Mouse (Mus musculus) heart, embryonic 15.5 days (tissue): Measurements from ENCODE around the gene Pde4d. TPM values are rescaled to one million over a fixed set of nuclear protein-coding genes. Genes with fewer than 3 reads are reported as not detected.
A peak's percentile ranks its signal among the peaks of the same experiment; 100 is the strongest.
"Not testable (repeated sequence)": the region's sequence is repeated elsewhere in the genome, so short reads cannot be mapped to it uniquely, and the experiment has no call there.

Experiments used
- ATAC-seq: fragments of 200-750 bp; cut with Nextera tagmentation; replicated peaks from 2 replicates; pipeline ENCODE4 v1.8.0; 2017; ENCODE audit warnings: low read depth, moderate TSS enrichment; ENCODE audit not compliant: insufficient number of reproducible peaks, insufficient read depth, low FRiP score
- H3K27ac ChIP-seq: fragments of 300-500 bp; sonication (generic); 2 replicates; pipeline ENCODE4 v1.5.1; 2015; ENCODE audit warnings: mild to moderate bottlenecking, inconsistent platforms
- H3K27me3 ChIP-seq: fragments of 300-500 bp; sonication (generic); 2 replicates; pipeline ENCODE4 v1.6.1; 2015; ENCODE audit warnings: inconsistent platforms
- H3K36me3 ChIP-seq: fragments of 300-500 bp; sonication (generic); 2 replicates; pipeline ENCODE4 v1.6.1; 2015; ENCODE audit warnings: mild to moderate bottlenecking, inconsistent platforms
- H3K4me1 ChIP-seq: fragments of 300-500 bp; sonication (generic); replicated peaks from 2 replicates; pipeline ENCODE4 v1.6.1; 2015; ENCODE audit warnings: inconsistent platforms
- H3K4me2 ChIP-seq: fragments of 300-500 bp; sonication (generic); 2 replicates; pipeline ENCODE4 v1.6.1; 2015; ENCODE audit warnings: inconsistent platforms, mild to moderate bottlenecking, moderate library complexity
- H3K4me3 ChIP-seq: fragments of 300-500 bp; sonication (generic); 2 replicates; pipeline ENCODE4 v1.5.1; 2015; ENCODE audit warnings: mild to moderate bottlenecking, inconsistent platforms
- H3K9ac ChIP-seq: fragments of 300-500 bp; sonication (generic); 2 replicates; pipeline ENCODE4 v1.6.1; 2015; ENCODE audit warnings: mild to moderate bottlenecking, inconsistent platforms
- H3K9me3 ChIP-seq: fragments of 300-500 bp; sonication (generic); replicated peaks from 2 replicates; pipeline ENCODE4 v1.6.1; 2016; ENCODE audit warnings: inconsistent platforms
- WGBS: fragments of 180-500 bp; shearing (Covaris S2); methylation state at CpG from one replicate; pipeline ENCODE4 v1.1.7; 2015; ENCODE audit warnings: mixed read lengths; 5-methylcytosine and 5-hydroxymethylcytosine counted together
- polyA plus RNA-seq: library from polyadenylated mRNA; unstranded; fragments of >200 nt; fragmentation: Nextera tagmentation; extraction: Ambion mirVana; gene quantifications from 2 replicates; pipeline ENCODE4 v1.2.1, GENCODE M21; 2015

The Pde4d gene
- polyA plus RNA-seq, 1 experiment from 2014 or later, result 25.7 TPM

DNA sequence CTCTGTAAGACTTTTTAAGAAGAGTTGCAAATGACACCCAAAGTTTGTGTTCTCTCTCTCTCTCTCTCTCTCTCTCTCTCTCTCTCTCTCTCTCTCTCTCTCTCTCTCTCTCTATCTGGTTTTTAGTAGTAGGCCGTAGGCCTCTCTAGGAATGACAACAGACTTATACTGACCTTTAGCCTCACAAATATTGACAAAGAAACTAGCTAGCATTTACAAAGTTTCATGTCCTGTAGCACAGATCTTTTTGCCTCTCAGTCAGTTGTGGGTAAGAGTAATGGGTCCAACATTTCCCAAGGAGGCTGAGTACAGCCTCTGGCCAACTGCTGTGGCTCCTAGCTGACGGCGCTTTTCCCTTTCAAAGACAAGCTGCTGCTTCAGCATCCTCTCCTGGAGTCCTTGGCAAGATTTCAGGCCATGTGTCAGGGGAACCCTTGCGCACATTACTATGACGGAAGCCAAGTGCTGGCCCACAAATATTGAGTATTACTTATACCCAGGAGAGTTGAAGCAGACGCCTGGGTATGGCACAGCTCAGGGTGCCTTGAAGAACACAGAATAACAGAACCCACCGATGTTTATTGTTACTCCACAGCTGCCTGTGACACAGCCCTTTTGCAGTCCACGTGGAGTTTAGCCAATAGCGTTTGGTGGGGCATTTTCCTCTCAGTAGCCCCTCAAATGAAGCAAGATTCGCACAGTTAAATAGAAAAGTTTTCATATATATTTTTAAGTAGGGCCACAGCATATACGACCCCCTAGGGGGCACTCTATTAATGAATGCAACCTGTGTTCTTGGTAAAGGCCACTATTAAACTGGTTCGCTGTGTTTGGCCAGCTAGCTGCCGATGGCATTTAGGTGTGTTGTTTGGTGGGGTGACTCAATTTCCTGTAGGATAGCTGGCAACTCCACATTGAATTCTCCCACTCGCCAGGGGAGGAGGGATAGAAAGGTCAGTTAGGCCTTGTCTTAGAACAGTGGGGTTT is 1450.0 kb downstream of the Pde4d start:
- Histone ChIP-seq H3K4me3 (no peak overlapping the region), H3K36me3 (no peaks in the 10 kb centered on the region), H3K4me1 (peaks cover 21% of the 10 kb centered on the region), H3K27me3 (no peaks in the 10 kb centered on the region), H3K4me2 (no peak overlapping the region), H3K9me3 (no peaks in the 10 kb centered on the region), H3K9ac (no peak overlapping the region), H3K27ac (no peak overlapping the region)
- ATAC-seq, result no peak
- WGBS, result 63% methylated on average over 14 of the region's 14 CpGs

DNA sequence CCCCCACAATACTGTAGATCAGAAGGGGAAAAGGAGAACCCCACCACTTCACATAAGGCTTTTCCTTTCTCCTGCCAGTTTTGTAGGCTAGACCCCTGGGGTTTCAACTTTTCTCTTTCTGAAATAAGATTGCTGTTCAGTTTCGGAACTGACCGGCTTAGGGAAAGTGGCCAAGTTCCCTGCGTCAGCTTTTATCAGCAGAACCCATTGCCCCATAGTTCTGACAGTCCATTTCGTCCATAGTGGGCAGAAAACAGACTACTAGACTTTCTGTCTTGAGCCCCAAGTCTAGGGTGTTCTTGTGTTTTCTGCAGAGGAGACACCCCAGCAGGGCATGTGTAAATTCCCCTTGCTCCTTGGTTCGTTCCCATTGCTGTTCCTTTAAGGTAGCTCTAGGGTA is 1452.1 kb downstream of the Pde4d start:
- peaks cover 27% of the 10 kb centered on the region for H3K4me1 ChIP-seq
- no peaks in the 10 kb centered on the region for H3K36me3 ChIP-seq
- no peaks in the 10 kb centered on the region for H3K9me3 ChIP-seq
- no peaks in the 10 kb centered on the region for H3K27me3 ChIP-seq
- peak overlapping the region; percentile 88; the same call in 1 of the 2 replicates for H3K4me3 ChIP-seq
- H3K4me2 ChIP-seq, result peak overlapping the region; percentile 93
- H3K27ac ChIP-seq, result no peak overlapping the region
- H3K9ac ChIP-seq, result no peak overlapping the region; the same call in 1 of the 2 replicates
- 52% methylated on average over 5 of the region's 5 CpGs for WGBS
- ATAC-seq, result no peak

DNA sequence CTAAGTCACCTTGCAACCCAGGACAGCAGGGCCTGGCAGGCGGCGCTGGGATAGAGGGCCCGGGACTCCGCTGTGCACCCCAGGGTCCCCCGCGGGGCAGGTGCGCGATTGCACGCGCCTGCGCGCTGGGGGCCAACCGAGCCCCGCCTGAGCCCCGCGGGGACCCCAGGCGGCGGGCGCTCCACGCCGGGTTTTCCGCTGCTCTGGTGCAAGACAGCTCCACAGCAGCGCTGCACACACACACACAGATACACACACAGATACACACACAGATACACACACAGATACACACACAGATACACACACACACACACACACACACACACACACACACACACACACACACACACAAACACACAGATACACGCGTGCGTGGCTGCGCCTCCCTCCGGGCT is 1452.7 kb downstream of the Pde4d start:
- peak; percentile 63 for ATAC-seq
- Histone ChIP-seq H3K9ac (peak overlapping the region; percentile 86), H3K4me1 (peaks cover 31% of the 10 kb centered on the region), H3K4me2 (peak overlapping the region; percentile 93), H3K4me3 (peak overlapping the region; percentile 88), H3K27ac (peak overlapping the region; percentile 78)
- H3K36me3 ChIP-seq, H3K27me3 ChIP-seq, H3K9me3 ChIP-seq: not testable (repeated sequence)
- 0% methylated on average over 22 of the region's 28 CpGs for WGBS

DNA sequence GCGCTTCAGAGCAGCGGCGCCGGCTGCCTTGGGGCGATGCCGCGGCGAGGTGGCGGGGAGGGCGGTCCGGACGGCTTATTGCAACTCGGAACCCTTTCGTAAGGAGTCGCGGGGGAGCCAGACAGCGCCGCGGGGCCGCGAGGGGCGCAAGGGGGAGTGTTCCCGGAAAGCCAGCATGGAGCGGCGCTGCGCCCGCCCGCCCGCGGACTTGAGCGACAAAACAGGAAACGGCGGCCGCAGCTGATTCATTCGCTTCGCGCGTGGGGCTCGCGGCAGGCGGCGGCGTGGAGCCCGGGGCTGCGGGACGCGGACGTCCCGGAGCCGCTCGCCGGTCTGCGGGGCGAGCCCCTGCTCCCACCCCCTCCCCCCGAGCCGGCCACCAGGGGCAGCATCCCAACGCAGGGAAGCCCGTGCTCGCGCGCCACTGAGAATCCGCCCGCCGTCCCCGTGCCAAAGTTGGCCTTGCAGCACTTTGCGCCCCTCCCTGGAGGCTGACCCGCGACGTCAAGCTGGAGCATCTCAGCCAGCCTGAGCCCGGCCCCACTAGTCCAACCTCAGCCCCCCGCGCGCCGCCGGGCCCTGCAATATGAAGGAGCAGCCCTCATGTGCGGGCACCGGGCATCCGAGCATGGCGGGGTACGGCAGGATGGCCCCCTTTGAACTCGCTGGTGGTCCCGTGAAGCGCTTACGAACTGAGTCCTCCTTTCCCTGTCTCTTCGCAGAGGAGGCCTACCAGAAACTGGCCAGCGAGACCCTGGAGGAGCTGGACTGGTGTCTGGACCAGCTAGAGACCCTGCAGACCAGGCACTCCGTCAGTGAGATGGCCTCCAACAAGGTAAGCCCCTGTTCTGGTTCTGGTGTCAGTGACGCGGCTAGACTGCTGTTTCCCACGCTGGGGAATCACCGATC is 1453.4 kb downstream of the Pde4d start:
- Histone ChIP-seq H3K4me3 (peak overlapping the region; percentile 88), H3K4me2 (peak overlapping the region; percentile 93), H3K9me3 (no peaks in the 10 kb centered on the region), H3K27ac (peak overlapping the region; percentile 78), H3K4me1 (peaks cover 34% of the 10 kb centered on the region), H3K27me3 (no peaks in the 10 kb centered on the region), H3K36me3 (no peaks in the 10 kb centered on the region), H3K9ac (peak overlapping the region; percentile 86)
- WGBS, result 1% methylated on average over 77 of the region's 91 CpGs
- peak; percentile 69 for ATAC-seq

DNA sequence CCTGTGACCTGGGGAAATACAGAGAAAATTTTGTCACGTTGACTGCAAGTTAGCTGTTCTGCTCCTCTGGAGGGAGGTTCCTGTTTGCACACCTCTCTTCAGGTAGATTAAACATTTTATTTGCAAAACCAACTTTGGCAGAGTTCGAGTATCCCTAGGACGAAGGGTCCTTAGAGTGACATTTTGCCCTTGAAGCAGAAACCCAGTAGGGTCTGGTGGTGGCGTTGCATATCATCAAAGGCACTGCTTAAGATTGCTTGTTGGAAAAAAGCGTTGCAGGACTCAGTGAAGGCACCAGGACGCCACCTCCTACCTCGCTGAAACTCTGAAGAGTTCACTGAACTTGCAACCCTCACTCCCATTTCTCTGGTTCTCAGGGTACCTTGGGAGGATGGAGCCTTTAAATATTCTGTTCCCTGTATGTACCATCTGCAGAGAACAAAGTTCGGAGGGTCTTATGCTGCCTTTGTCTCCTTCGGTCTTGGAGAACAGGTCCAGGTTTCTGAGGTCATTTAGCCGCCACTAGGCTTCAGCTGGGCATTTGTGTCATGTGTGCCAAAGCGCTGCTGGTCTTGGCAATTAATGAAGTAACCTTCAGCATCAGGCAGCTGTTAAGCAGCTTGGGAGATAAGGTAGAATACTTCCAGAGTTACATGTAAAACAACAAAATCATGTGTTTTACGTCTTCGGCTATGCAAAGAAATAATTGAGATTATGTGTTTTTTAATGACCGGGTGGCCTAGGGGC is 1454.2 kb downstream of the Pde4d start:
- no peak for ATAC-seq
- peak overlapping the region; percentile 78 for H3K27ac ChIP-seq

DNA sequence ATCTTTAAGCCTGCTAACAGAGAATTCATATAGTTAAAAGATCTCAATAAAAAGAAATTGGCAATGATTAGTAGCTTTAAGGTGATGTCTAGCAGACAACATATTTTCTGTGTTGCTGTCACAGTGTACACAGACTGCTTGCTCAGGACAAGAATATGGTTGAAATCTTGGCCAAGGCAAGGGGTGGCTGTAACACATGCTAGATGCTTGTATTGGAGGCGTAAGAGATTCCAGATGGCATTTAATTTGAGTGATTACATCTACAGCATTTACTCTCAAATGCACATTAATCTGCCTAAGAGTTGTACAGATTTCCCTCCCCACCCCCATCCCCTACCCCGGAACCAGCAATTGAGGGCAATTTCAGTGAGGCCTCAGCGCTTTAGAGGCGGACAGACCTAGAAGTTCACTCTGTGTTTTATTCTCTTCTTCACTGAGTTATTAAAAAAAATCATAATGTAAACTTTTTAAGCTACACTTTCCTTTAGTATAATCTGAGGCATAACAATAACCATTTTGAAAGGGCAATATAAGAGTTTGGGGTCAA is 1456.7 kb downstream of the Pde4d start:
- H3K9ac ChIP-seq, result no peak overlapping the region
- H3K36me3 ChIP-seq, result no peaks in the 10 kb centered on the region
- no peak for ATAC-seq
- 91% methylated on average over 4 of the region's 4 CpGs for WGBS
- no peaks in the 10 kb centered on the region for H3K27me3 ChIP-seq
- no peak overlapping the region for H3K4me3 ChIP-seq
- H3K27ac ChIP-seq, result no peak overlapping the region
- peaks cover 50% of the 10 kb centered on the region for H3K4me1 ChIP-seq
- H3K9me3 ChIP-seq, result no peaks in the 10 kb centered on the region
- H3K4me2 ChIP-seq, result no peak overlapping the region

More for the DNA sequence above, 1454.2 kb downstream of the Pde4d start:
- Histone ChIP-seq H3K9ac (peak overlapping the region; percentile 86), H3K36me3 (no peaks in the 10 kb centered on the region), H3K9me3 (no peaks in the 10 kb centered on the region), H3K4me3 (peak overlapping the region; percentile 88), H3K27me3 (no peaks in the 10 kb centered on the region), H3K4me2 (peak overlapping the region; percentile 93), H3K4me1 (peaks cover 34% of the 10 kb centered on the region)
- WGBS, result 18% methylated on average over 14 of the region's 14 CpGs

DNA sequence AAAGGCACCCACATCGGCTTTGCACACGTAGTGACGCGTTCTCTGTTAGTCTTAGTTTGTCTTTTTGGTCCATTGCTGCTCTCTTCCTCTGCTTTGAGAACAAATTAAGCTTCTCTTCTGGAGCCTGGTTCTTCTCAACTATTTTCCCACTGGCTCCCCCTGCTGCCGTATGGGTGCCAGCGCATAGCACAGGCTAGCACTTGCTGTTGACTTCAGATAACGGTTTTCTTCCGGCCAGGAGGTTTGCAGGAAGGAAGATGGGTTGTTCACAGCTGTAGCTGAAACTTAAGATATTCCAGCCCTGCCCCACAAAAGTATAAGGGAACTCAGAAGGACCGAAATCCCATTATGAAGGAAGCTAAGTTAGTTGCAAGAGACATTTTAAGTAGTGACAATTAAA is 1457.9 kb downstream of the Pde4d start:
- Histone ChIP-seq H3K36me3 (no peaks in the 10 kb centered on the region), H3K4me1 (peaks cover 53% of the 10 kb centered on the region), H3K4me3 (no peak overlapping the region), H3K27me3 (no peaks in the 10 kb centered on the region), H3K27ac (no peak overlapping the region), H3K9me3 (no peaks in the 10 kb centered on the region), H3K4me2 (no peak overlapping the region), H3K9ac (no peak overlapping the region)
- 25% methylated on average over 9 of the region's 9 CpGs for WGBS
- no peak for ATAC-seq

DNA sequence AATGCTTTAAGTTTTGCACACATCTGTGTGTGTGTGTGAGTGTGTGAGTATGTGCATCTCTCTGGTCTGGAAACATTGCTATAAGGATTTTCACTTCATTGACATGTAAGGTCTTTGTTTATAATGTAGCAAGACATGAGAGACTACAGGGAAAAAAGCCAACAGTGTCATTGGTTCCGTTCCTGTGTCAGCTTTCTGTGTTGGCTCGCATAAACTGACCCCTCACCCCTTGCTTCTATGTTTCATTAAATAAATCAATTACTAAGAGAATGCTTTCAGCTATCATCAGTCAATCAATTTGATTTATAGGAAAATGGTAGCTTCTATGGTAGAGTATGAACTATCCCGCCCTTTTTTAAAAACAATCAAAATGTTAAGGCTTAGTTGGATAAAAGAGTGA is 1458.6 kb downstream of the Pde4d start:
- H3K36me3 ChIP-seq, result no peaks in the 10 kb centered on the region
- no peak overlapping the region for H3K4me3 ChIP-seq
- no peaks in the 10 kb centered on the region for H3K9me3 ChIP-seq
- no peak for ATAC-seq
- H3K27ac ChIP-seq, result no peak overlapping the region
- 79% methylated on average over 3 of the region's 3 CpGs for WGBS
- no peak overlapping the region for H3K9ac ChIP-seq
- no peaks in the 10 kb centered on the region for H3K27me3 ChIP-seq
- no peak overlapping the region for H3K4me2 ChIP-seq
- peaks cover 53% of the 10 kb centered on the region for H3K4me1 ChIP-seq

DNA sequence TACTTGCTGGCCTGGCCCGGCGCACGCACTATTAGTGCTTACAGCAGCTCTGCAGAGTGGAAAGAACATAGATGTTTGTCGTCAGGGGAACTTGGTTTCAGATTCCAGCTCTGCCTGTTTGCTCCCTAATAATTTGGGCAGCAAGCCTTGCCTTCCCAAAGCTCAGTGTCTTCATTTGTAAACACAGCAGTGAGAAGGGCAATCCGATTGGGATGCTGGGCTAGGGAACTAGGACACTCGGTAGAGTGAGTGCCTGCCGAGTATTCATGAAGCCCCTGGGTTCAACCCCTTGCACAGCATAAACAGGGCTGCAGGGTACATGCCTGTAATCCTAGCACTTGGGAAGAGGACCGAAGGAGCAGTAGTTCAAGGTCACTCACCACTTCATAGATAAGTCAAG is 1459.4 kb downstream of the Pde4d start:
- no peaks in the 10 kb centered on the region for H3K36me3 ChIP-seq
- no peak overlapping the region for H3K4me3 ChIP-seq
- 67% methylated on average over 8 of the region's 8 CpGs for WGBS
- no peak overlapping the region for H3K4me2 ChIP-seq
- no peak for ATAC-seq
- H3K4me1 ChIP-seq, result peaks cover 46% of the 10 kb centered on the region
- H3K27ac ChIP-seq, result 0 out of 2 replicates have a peak overlapping the region, but pooled peaks have one; percentile 1
- no peaks in the 10 kb centered on the region for H3K9me3 ChIP-seq
- H3K27me3 ChIP-seq, result no peaks in the 10 kb centered on the region
- no peak overlapping the region for H3K9ac ChIP-seq

DNA sequence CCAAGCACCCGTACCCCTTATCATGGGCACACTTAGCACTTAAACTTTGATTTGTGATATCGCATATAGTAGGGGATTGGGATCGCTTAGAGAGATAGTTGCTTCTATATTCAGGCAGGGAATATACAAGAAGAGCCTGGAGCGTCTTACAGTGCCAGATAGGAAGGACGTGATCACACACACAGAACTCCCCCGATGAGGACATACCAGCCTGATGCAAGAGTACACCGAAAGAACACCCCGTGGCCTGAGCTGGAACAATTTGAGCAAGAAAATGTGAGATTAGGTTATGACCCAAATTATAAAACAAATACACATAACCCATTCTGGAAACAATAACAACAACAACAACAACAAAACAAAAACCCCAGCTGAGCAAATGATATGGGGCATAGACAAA is 1461.2 kb downstream of the Pde4d start:
- Histone ChIP-seq H3K27ac (peak overlapping the region; percentile 61), H3K4me1 (peaks cover 55% of the 10 kb centered on the region), H3K4me3 (no peak overlapping the region), H3K9me3 (no peaks in the 10 kb centered on the region), H3K27me3 (no peaks in the 10 kb centered on the region), H3K36me3 (no peaks in the 10 kb centered on the region), H3K4me2 (no peak overlapping the region), H3K9ac (no peak overlapping the region)
- WGBS, result 64% methylated on average over 8 of the region's 8 CpGs
- no peak for ATAC-seq
